Mouse (Mus musculus): Measurements from ENCODE around the gene Hist1h2bh.
"Not testable (repeated sequence)": the region's sequence is repeated elsewhere in the genome, so short reads cannot be mapped to it uniquely, and the experiment has no call there.

DNA sequence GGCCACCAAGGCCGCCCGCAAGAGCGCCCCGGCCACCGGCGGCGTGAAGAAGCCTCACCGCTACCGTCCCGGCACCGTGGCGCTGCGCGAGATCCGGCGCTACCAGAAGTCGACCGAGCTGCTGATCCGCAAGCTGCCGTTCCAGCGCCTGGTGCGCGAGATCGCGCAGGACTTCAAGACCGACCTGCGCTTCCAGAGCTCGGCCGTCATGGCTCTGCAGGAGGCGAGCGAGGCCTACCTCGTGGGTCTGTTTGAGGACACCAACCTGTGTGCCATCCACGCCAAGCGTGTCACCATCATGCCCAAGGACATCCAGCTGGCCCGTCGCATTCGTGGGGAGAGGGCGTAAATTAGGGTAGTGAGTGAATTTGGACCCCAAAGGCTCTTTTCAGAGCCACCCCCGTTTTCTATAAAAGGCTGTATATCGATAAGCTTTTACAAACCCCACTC lies 32.7 kb upstream of the Hist1h2bh start:
- TF ChIP-seq EP300, CTCF (IDR thresholded peaks at IDR 0.05; ENCODE audit: low read depth): not testable (repeated sequence)
